Mouse (Mus musculus) bone marrow macrophage, adult 2 months (primary cell): Measurements from ENCODE around the gene Med13l. TPM values are rescaled to one million over a fixed set of nuclear protein-coding genes. Genes with fewer than 3 reads are reported as not detected.
"Not testable (repeated sequence)": the region's sequence is repeated elsewhere in the genome, so short reads cannot be mapped to it uniquely, and the experiment has no call there.

Source experiments
- H3K27ac ChIP-seq: 2 replicates; pipeline ENCODE4 v1.5.1; 2012; ENCODE audit warnings: low read depth, low read length; ENCODE audit not compliant: insufficient read depth
- H3K4me1 ChIP-seq: 2 replicates; pipeline ENCODE4 v1.6.1; 2012; ENCODE audit warnings: low read length; ENCODE audit not compliant: control insufficient read depth, insufficient read depth
- H3K4me3 ChIP-seq: 2 replicates; pipeline ENCODE4 v1.5.1; 2012; ENCODE audit warnings: mild to moderate bottlenecking, low read length, moderate library complexity; ENCODE audit not compliant: insufficient read depth
- CTCF ChIP-seq: IDR thresholded peaks from 2 replicates; pipeline ENCODE4 v1.5.1; 2012; ENCODE audit warnings: low read depth, mild to moderate bottlenecking, low read length, moderate library complexity
- POLR2A ChIP-seq: IDR thresholded peaks from 2 replicates; pipeline ENCODE4 v1.6.1; 2012; ENCODE audit warnings: mild to moderate bottlenecking, low read depth, low read length, borderline replicate concordance
- polyA plus RNA-seq: library from polyadenylated mRNA; stranded (reverse); fragments of >200 nt; gene quantifications from 2 replicates; pipeline ENCODE4 v1.2.4, GENCODE M21; 2012; ENCODE audit not compliant: missing spikeins, insufficient read depth, insufficient read length

The Med13l gene
- polyA plus RNA-seq, 1 experiment: 25.5 TPM

DNA sequence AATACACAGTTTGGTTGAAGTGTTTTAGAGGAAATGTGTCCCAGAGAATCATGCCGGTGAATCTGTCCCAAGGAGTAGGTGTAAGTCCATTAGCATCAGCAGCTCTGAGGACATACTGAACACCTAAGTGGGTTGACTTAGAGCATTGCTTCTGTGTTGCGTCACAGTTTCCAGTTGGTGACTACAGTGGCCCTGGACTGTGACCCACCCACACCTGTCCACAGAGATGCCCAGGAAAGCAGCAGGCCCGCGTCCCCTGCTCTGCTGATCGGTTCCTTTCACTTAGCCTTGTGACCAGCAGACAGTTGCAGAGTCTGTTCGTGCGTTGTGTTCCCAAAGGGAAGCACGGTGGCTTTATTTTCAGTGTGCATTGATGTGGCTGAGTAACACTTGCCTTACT, 92.1 kb downstream of the Med13l start:
- no peak overlapping the region for H3K27ac ChIP-seq
- TF ChIP-seq POLR2A (no peak), CTCF (no peak)
- H3K4me3 ChIP-seq: no peak overlapping the region
- H3K4me1 ChIP-seq: peaks cover 66% of the 10 kb centered on the region

DNA sequence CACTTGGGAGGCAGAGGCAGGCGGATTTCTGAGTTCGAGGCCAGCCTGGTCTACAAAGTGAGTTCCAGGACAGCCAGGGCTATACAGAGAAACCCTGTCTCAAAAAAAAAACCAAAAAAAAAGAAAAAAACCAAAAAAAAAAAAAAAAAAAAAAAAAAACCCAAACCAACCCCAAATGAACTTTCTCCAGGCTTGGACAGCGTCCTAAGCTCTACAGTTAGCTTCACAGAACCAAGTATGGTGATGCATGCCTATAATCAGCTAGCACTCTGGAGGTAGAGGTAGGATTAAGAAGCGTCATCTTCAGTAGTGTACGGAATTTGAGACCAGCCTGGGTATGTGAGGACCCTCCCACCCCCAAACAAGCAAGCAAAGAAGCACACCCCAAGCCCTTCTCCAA, 92.6 kb downstream of the Med13l start:
- peaks cover 65% of the 10 kb centered on the region for H3K4me1 ChIP-seq
- not testable (repeated sequence) for H3K27ac ChIP-seq, H3K4me3 ChIP-seq

GRCm38 (mm10) chr5:118654599-118654998, 94.1 kb downstream of the Med13l start:
- H3K27ac ChIP-seq: no peak overlapping the region
- H3K4me1 ChIP-seq: peaks cover 70% of the 10 kb centered on the region
- no peak overlapping the region for H3K4me3 ChIP-seq
- TF ChIP-seq CTCF (no peak), POLR2A (no peak)

- no peak overlapping the region for H3K27ac ChIP-seq
- peaks cover 70% of the 10 kb centered on the region for H3K4me1 ChIP-seq
- TF ChIP-seq POLR2A (no peak), CTCF (peak; percentile 37)
- no peak overlapping the region for H3K4me3 ChIP-seq
These were observed 94.5 kb downstream of the Med13l start for GRCm38 (mm10) chr5:118655025-118655424.

DNA sequence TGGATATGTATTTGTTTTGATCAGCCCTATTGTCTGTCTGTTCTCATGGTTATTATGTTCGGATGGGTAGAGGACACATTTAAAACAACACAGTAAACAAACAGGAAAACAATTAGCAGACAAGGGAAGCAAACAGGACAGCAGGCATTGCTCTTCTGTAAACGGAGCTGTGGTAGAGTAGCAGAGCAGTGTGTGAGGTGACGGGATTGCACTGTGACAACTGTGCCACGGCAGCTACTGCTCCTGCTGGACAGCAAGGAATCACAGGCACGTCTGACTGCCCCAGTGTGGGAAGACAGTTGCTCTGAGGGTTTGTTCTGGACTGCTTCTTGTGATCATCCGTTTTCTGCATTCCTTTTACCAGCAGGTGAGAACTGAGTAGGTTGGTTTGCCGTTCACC, 94.9 kb downstream of the Med13l start:
- Histone ChIP-seq H3K4me3 (no peak overlapping the region), H3K4me1 (peaks cover 71% of the 10 kb centered on the region), H3K27ac (peak overlapping the region; percentile 78)
- TF ChIP-seq POLR2A (no peak), CTCF (no peak)

- H3K4me3 ChIP-seq: peak overlapping the region; percentile 3; the same call in 1 of the 2 replicates
- no peak for TF ChIP-seq POLR2A
- H3K4me1 ChIP-seq: peaks cover 73% of the 10 kb centered on the region
- H3K27ac ChIP-seq: peak overlapping the region; percentile 78
These were observed 95.5 kb downstream of the Med13l start for GRCm38 (mm10) chr5:118655966-118656365.

GRCm38 (mm10) chr5:118658256-118658837, 97.9 kb downstream of the Med13l start:
- no peak for TF ChIP-seq POLR2A
- no peak for TF ChIP-seq CTCF
- Histone ChIP-seq H3K4me3 (no peak overlapping the region), H3K4me1 (peaks cover 56% of the 10 kb centered on the region), H3K27ac (peak overlapping the region; percentile 50)

GRCm38 (mm10) chr5:118659713-118660112, 99.2 kb downstream of the Med13l start:
- H3K4me1 ChIP-seq: peaks cover 59% of the 10 kb centered on the region
- H3K4me3 ChIP-seq: no peak overlapping the region
- peak overlapping the region; percentile 27; the same call in 1 of the 2 replicates for H3K27ac ChIP-seq
- TF ChIP-seq CTCF (no peak), POLR2A (no peak)

DNA sequence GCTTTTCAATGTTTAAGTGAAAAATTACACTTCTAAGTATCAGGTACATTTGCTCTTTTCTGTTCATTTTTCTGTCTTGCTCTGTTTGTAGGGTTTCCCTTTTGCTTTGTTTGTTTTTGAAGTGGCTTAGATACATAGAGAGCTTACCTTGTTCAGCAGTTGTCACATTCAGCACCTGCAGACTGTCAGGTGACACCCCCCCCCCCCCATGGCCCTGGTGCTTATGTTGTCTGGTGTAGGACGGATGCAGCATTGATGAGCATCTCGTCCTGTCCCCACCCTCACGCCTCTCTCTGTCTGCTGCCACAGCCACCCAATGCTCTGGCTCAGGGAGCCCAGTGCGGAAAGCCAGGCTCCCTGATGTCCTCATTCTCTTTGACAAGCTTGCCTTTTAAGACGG, 101.3 kb downstream of the Med13l start:
- peaks cover 45% of the 10 kb centered on the region for H3K4me1 ChIP-seq
- no peak overlapping the region for H3K27ac ChIP-seq
- TF ChIP-seq POLR2A (no peak), CTCF (no peak)
- no peak overlapping the region for H3K4me3 ChIP-seq

DNA sequence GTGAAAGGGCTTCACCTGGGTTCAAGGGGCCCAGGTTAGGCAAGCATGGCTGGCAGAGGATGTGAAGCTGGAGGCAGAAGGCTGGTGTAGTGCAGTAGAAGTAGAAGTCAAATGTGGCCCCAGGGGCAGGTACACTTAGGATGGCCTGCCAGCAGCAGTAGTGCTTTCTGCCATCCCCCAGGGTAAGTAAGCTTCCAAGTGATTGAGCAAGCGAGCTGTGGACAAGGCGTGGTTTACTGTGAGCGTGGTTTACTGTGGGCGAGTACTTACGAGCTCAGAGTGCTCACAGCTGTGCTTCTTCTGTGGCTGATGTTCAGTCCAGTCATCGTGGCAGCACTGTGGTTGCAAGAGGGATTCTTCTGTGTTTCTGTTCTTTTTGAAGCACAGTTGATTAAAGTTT, 103.5 kb downstream of the Med13l start:
- Histone ChIP-seq H3K27ac (no peak overlapping the region), H3K4me1 (peaks cover 26% of the 10 kb centered on the region), H3K4me3 (no peak overlapping the region)
- TF ChIP-seq CTCF: no peak
- TF ChIP-seq POLR2A: no peak

GRCm38 (mm10) chr5:118665023-118665422, 104.5 kb downstream of the Med13l start:
- H3K4me3 ChIP-seq: no peak overlapping the region
- no peak overlapping the region for H3K27ac ChIP-seq
- no peak for TF ChIP-seq CTCF
- TF ChIP-seq POLR2A: no peak
- H3K4me1 ChIP-seq: peaks cover 20% of the 10 kb centered on the region
